Mouse (Mus musculus): Measurements from ENCODE around the gene Add1. TPM values are rescaled to one million over a fixed set of nuclear protein-coding genes. Genes with fewer than 3 reads are reported as not detected.

The Add1 gene
- polyA plus RNA-seq, 1 experiment: 163 TPM

DNA sequence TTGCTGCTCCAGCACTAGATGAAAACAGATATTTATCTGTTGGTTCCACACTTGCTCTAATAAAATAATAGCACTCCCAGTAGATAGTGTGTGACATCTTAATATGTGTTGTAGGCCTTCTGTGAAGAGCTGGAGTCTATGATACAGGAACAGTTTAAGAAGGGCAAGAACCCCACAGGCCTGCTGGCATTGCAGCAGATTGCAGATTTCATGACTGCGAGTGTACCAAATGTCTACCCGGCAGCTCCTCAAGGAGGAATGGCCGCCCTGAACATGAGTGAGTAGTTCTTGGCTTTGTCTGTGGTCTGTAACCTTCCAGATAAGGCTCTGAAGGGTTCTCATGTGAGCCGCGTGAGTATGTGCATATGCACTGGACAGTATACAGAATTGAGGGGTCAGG lies 31.1 kb downstream of the Add1 start:
- 66% methylated on average over 5 of the region's 5 CpGs for WGBS
- no peak overlapping the region for H3K27ac ChIP-seq (ENCODE audit: control insufficient read depth, insufficient read depth, low read depth, low read length, poor library complexity)
- H3K4me1 ChIP-seq (ENCODE audit: control insufficient read depth, insufficient read depth, low read length): no peaks in the 10 kb centered on the region; the same call in 1 of the 2 replicates
- H3K4me3 ChIP-seq (replicated peaks; ENCODE audit: control insufficient read depth, low read depth, low read length): no peak overlapping the region
- TF ChIP-seq CTCF (IDR thresholded peaks at IDR 0.05; ENCODE audit: control insufficient read depth, insufficient read depth, low read length): no peak
- TF ChIP-seq POLR2A (IDR thresholded peaks at IDR 0.05; ENCODE audit: borderline replicate concordance, control insufficient read depth, low read depth, low read length): no peak

DNA sequence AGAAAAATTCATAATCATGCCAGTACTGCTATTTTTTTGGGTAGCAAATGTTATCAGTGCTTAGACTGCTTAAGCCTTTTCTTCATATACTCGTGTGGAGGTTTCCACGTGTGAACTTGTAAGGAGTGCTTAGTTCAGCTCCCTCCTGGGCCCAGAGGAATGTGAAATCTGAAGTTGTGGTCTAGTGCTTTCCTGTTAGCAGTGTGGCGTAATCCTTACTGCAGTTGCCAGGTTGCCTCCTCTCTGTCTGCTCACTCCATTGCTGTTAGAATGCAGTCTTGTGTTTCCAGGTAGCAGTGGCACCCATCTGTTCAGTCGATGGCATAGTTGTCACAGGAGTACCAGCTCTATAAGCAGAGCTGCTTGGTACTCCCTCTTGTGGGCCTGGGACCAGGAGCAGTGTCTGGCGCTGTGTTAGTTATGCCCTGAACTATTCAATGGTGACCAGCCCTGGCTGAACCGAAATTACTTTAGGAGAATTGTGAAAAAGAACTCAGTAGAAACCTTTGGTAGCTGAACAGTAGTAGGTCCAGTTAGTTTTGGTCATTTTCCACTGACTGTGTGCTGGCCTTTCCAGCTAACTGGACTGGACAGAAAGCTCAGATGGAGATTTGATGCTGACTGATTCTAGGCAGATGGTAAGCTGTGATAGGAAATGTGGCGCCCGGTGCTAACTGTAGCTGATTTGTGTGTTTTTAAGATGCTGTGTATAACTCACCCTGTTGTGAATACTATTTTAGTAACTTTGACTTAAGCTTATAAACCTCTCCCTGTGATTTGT lies 33.8 kb downstream of the Add1 start:
- TF ChIP-seq POLR2A (IDR thresholded peaks at IDR 0.05; ENCODE audit: borderline replicate concordance, control insufficient read depth, low read depth, low read length) (no peak), CTCF (IDR thresholded peaks at IDR 0.05; ENCODE audit: control insufficient read depth, insufficient read depth, low read length) (no peak)
- Histone ChIP-seq H3K27ac (ENCODE audit: control insufficient read depth, insufficient read depth, low read depth, low read length, poor library complexity) (no peak overlapping the region), H3K4me1 (ENCODE audit: control insufficient read depth, insufficient read depth, low read length) (no peaks in the 10 kb centered on the region; the same call in 1 of the 2 replicates), H3K4me3 (replicated peaks; ENCODE audit: control insufficient read depth, low read depth, low read length) (no peak overlapping the region)
- 45% methylated on average over 8 of the region's 8 CpGs for WGBS

DNA sequence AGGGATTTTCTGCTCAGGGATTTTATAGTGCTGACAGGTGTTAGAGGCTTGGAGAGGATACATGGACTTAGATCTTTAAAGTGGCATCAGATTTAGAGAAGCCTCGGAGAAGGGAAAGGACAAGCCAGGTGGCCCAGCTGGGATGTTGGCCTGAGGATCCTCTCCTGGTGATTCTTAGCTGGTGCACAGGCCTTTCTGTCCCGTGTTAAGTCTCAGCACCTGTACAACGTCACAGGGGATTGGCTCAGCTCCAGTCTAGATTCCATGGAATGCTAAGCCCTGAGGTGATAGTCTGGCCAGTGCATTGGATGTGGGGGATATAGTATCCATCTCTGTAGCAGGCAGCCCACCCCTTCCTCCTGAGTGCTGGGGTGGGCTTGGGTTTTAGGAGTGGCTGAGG lies 34.8 kb downstream of the Add1 start:
- Histone ChIP-seq H3K4me3 (replicated peaks; ENCODE audit: control insufficient read depth, low read depth, low read length) (no peak overlapping the region), H3K4me1 (ENCODE audit: control insufficient read depth, insufficient read depth, low read length) (no peaks in the 10 kb centered on the region; the same call in 1 of the 2 replicates), H3K27ac (ENCODE audit: control insufficient read depth, insufficient read depth, low read depth, low read length, poor library complexity) (no peak overlapping the region)
- WGBS: 85% methylated on average over 3 of the region's 3 CpGs
- no peak for TF ChIP-seq CTCF (IDR thresholded peaks at IDR 0.05; ENCODE audit: control insufficient read depth, insufficient read depth, low read length)
- no peak for TF ChIP-seq POLR2A (IDR thresholded peaks at IDR 0.05; ENCODE audit: borderline replicate concordance, control insufficient read depth, low read depth, low read length)

DNA sequence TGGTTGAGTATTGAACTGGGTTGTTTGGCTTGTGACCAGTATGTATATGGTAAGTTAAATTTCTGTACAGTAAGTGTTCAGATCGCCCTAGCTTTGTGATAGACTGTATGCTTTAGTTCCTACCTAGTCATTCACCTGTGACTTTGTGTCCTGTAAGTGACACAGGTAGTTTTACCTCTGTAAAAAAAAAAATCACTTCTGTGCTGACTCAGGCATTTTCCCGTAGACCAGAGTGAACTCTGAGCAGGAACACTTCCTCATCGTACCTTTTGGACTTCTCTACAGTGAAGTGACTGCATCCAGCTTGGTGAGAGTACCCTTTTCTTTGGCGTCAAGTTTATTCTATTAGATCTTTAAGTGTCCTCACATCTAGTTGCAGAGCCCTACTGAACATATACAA lies 36.5 kb downstream of the Add1 start:
- Histone ChIP-seq H3K27ac (ENCODE audit: control insufficient read depth, insufficient read depth, low read depth, low read length, poor library complexity) (no peak overlapping the region), H3K4me3 (replicated peaks; ENCODE audit: control insufficient read depth, low read depth, low read length) (no peak overlapping the region), H3K4me1 (ENCODE audit: control insufficient read depth, insufficient read depth, low read length) (no peaks in the 10 kb centered on the region; the same call in 1 of the 2 replicates)
- 78% methylated on average over 4 of the region's 4 CpGs for WGBS
- TF ChIP-seq POLR2A (IDR thresholded peaks at IDR 0.05; ENCODE audit: borderline replicate concordance, control insufficient read depth, low read depth, low read length) (no peak), CTCF (IDR thresholded peaks at IDR 0.05; ENCODE audit: control insufficient read depth, insufficient read depth, low read length) (no peak)

DNA sequence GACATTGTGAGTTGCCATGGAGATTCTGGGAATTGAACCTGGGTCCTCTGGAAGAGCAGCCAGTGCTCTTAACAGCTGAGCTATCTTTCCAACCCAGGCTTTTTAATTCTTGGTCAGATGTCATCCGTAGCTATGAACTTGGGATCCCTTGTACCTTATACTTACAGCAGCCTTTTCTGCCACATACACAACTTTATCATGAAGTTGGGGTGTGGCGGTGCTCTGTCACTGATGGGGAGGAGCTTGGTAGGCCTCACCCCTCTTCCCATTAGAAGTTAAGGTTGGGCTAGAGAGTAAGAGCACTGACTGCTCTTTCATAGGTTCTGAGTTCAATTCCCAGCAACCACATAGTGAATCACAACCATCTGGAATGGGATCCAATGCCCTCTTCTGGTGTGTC lies 59.5 kb downstream of the Add1 start:
- 78% methylated on average over 2 of the region's 2 CpGs for WGBS
- Histone ChIP-seq H3K4me1 (ENCODE audit: control insufficient read depth, insufficient read depth, low read length) (peaks cover 7% of the 10 kb centered on the region; the same call in 1 of the 2 replicates), H3K27ac (ENCODE audit: control insufficient read depth, insufficient read depth, low read depth, low read length, poor library complexity) (no peak overlapping the region)

DNA sequence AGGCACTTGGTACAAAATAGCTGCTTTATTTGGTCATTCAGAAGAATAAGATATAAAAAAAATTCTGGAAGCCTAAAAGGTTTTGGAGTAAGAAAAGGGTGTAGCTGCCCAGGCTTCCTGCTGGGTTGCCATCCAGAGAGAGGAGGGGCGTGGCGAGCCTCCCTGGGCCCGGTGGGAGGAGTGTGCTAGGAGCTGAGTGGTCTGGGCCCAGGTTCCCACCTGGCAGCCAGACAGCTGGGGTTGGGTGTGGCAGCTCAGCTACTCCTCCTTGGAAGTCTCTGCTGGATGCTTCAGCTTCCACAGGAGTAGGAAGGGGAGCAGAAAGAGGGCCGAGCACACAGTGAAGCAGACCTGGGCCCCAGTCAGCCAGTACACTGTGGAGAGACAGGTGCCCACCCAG lies 60.2 kb downstream of the Add1 start:
- Histone ChIP-seq H3K27ac (ENCODE audit: control insufficient read depth, insufficient read depth, low read depth, low read length, poor library complexity) (no peak overlapping the region), H3K4me3 (replicated peaks; ENCODE audit: control insufficient read depth, low read depth, low read length) (no peak overlapping the region), H3K4me1 (ENCODE audit: control insufficient read depth, insufficient read depth, low read length) (peaks cover 8% of the 10 kb centered on the region; the same call in 1 of the 2 replicates)
- 82% methylated on average over 4 of the region's 4 CpGs for WGBS
- TF ChIP-seq POLR2A (IDR thresholded peaks at IDR 0.05; ENCODE audit: borderline replicate concordance, control insufficient read depth, low read depth, low read length) (no peak), CTCF (IDR thresholded peaks at IDR 0.05; ENCODE audit: control insufficient read depth, insufficient read depth, low read length) (no peak)

More for the DNA sequence above, 59.5 kb downstream of the Add1 start:
- H3K4me3 ChIP-seq (replicated peaks; ENCODE audit: control insufficient read depth, low read depth, low read length): no peak overlapping the region
- TF ChIP-seq CTCF (IDR thresholded peaks at IDR 0.05; ENCODE audit: control insufficient read depth, insufficient read depth, low read length) (no peak), POLR2A (IDR thresholded peaks at IDR 0.05; ENCODE audit: borderline replicate concordance, control insufficient read depth, low read depth, low read length) (no peak)

DNA sequence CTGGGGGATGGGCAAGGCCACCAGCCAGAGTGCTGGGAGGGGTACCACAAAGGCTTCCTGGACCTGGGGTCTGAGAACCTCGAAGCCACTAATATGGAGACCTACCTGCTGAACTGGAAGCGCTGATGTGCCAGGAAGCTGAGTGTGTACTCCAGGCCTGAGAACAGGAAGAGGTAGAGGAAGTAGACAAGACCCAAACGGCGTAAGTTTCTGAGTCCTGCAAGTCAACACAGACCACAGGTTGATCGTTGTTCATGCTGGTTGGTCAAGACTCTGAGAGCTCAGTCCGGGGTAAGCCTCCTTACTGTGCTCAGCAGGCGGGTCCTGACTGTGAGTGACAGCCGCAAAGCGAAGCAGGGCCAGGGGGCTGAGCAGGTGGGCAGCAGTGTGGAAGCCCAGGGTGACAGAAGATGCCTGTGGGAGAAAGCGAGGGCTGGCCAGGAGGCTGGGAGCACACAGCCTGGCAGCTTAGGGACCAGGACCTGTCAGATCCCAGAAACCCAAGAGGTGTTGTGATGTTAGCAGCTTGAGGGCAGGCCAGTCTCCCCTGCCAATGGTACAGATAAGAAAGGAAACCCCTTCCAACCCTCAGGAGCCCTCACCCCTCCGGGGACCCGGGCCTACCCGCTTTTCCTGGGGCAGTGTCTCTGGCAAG lies 61.4 kb downstream of the Add1 start:
- peaks cover 8% of the 10 kb centered on the region; the same call in 1 of the 2 replicates for H3K4me1 ChIP-seq (ENCODE audit: control insufficient read depth, insufficient read depth, low read length)
- H3K4me3 ChIP-seq (replicated peaks; ENCODE audit: control insufficient read depth, low read depth, low read length): no peak overlapping the region
- H3K27ac ChIP-seq (ENCODE audit: control insufficient read depth, insufficient read depth, low read depth, low read length, poor library complexity): peak overlapping the region; percentile 84
- 35% methylated on average over 13 of the region's 13 CpGs for WGBS
- TF ChIP-seq CTCF (IDR thresholded peaks at IDR 0.05; ENCODE audit: control insufficient read depth, insufficient read depth, low read length) (no peak), POLR2A (IDR thresholded peaks at IDR 0.05; ENCODE audit: borderline replicate concordance, control insufficient read depth, low read depth, low read length) (no peak)

DNA sequence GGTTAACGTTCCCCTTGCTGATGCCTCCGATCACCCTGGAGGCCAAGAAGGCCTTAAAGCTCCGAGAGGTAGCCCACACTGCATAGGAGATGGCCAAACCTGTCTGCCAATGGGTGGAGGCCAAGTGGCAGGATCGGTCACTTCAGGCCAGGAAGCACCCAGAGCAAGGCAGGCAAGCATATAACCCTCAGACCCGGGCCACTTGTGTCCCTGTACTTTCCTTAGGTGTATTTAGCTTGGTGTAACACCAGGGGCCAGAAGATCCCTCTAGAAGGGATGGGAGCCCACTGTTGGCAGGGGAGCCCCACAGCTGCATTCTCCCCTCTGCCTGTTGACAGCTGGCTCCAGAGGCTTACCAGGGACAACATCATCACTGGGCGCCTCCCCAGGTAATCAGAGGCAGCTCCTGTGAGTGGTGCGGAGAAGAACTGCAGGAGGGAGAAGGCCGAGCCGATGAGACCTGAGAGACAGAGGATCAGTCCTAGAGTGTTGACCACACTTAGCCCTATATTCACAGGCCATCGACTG lies 62.3 kb downstream of the Add1 start:
- Histone ChIP-seq H3K27ac (ENCODE audit: control insufficient read depth, insufficient read depth, low read depth, low read length, poor library complexity) (peak overlapping the region; percentile 65), H3K4me1 (ENCODE audit: control insufficient read depth, insufficient read depth, low read length) (peaks cover 8% of the 10 kb centered on the region; the same call in 1 of the 2 replicates), H3K4me3 (replicated peaks; ENCODE audit: control insufficient read depth, low read depth, low read length) (peak overlapping the region; percentile 5)
- WGBS: 62% methylated on average over 10 of the region's 10 CpGs
- no peak for TF ChIP-seq CTCF (IDR thresholded peaks at IDR 0.05; ENCODE audit: control insufficient read depth, insufficient read depth, low read length)
- no peak for TF ChIP-seq POLR2A (IDR thresholded peaks at IDR 0.05; ENCODE audit: borderline replicate concordance, control insufficient read depth, low read depth, low read length)
